Mouse (Mus musculus) lung, postnatal 10 days (tissue): ENCODE measurements around the gene Hfe2.
A peak's percentile ranks its signal among the peaks of the same experiment; 100 is the strongest.

Experiments used
- DNase-seq: peaks from one replicate; pipeline ENCODE4 v3.0.0; 2021

Gene Hfe2

GRCm38 (mm10) chr3:96532050-96532449 lies 7.1 kb downstream of the Hfe2 start:
- DNase-seq, result no peak

- DNase-seq, result no peak
These were observed 9.3 kb downstream of the Hfe2 start for GRCm38 (mm10) chr3:96534300-96534699.

GRCm38 (mm10) chr3:96539316-96539715 lies 14.3 kb downstream of the Hfe2 start:
- no peak for DNase-seq

- no peak for DNase-seq
These were observed 15.8 kb downstream of the Hfe2 start for GRCm38 (mm10) chr3:96540740-96541139.

- DNase-seq, result no peak
These were observed 16.5 kb downstream of the Hfe2 start for GRCm38 (mm10) chr3:96541328-96542078.

GRCm38 (mm10) chr3:96542554-96542953 lies 17.6 kb downstream of the Hfe2 start:
- DNase-seq, result no peak

- DNase-seq, result no peak
These were observed 18.4 kb downstream of the Hfe2 start for GRCm38 (mm10) chr3:96543345-96543744.

- DNase-seq, result no peak
These were observed 20.6 kb downstream of the Hfe2 start for GRCm38 (mm10) chr3:96545565-96545964.

- DNase-seq, result no peak
These were observed 21.9 kb downstream of the Hfe2 start for GRCm38 (mm10) chr3:96546880-96547279.

GRCm38 (mm10) chr3:96547389-96547960 lies 22.5 kb downstream of the Hfe2 start:
- peak; percentile 89 for DNase-seq

- no peak for DNase-seq
These were observed 23.9 kb downstream of the Hfe2 start for GRCm38 (mm10) chr3:96548824-96549223.

GRCm38 (mm10) chr3:96549346-96549745 lies 24.4 kb downstream of the Hfe2 start:
- DNase-seq, result no peak

GRCm38 (mm10) chr3:96551203-96551602 lies 26.2 kb downstream of the Hfe2 start:
- DNase-seq, result peak; percentile 86

GRCm38 (mm10) chr3:96551890-96552289 lies 26.9 kb downstream of the Hfe2 start:
- no peak for DNase-seq

- DNase-seq, result no peak
These were observed 28.6 kb downstream of the Hfe2 start for GRCm38 (mm10) chr3:96553601-96554000.

- DNase-seq, result no peak
These were observed 29.3 kb downstream of the Hfe2 start for GRCm38 (mm10) chr3:96554251-96554650.

GRCm38 (mm10) chr3:96555041-96555596 lies 30.1 kb downstream of the Hfe2 start:
- DNase-seq, result peak; percentile 94

GRCm38 (mm10) chr3:96555999-96556614 lies 31.1 kb downstream of the Hfe2 start:
- no peak for DNase-seq

GRCm38 (mm10) chr3:96556651-96557635 lies 32.0 kb downstream of the Hfe2 start:
- no peak for DNase-seq

- DNase-seq, result peak; percentile 100
These were observed 32.7 kb downstream of the Hfe2 start, which contains the start of gene Txnip for GRCm38 (mm10) chr3:96557694-96558093. TSS of gene Txnip (plus strand) at chr3:96557957.

- peak; percentile 54 for DNase-seq
These were observed 33.2 kb downstream of the Hfe2 start for GRCm38 (mm10) chr3:96558159-96558558.

- no peak for DNase-seq
These were observed 33.8 kb downstream of the Hfe2 start for GRCm38 (mm10) chr3:96558668-96559196.
